Mouse (Mus musculus) liver, embryonic 12.5 days (tissue): ENCODE data around the gene Mrpl14. TPM values are rescaled to one million over a fixed set of nuclear protein-coding genes. Genes with fewer than 3 reads are reported as not detected.

Experiments
- ATAC-seq: fragments of 200-750 bp; cut with Nextera tagmentation; 2 replicates; pipeline ENCODE4 v1.8.0; 2017; ENCODE audit warnings: moderate number of reproducible peaks, mild to moderate bottlenecking, moderate library complexity
- H3K27ac ChIP-seq: fragments of 300-500 bp; sonication (generic); 2 replicates; pipeline ENCODE4 v1.5.1; 2016; ENCODE audit warnings: mild to moderate bottlenecking
- H3K27me3 ChIP-seq: fragments of 300-500 bp; sonication (generic); replicated peaks from 2 replicates; pipeline ENCODE4 v1.6.1; 2016; ENCODE audit warnings: mild to moderate bottlenecking, moderate library complexity
- H3K36me3 ChIP-seq: fragments of 300-500 bp; sonication (generic); 2 replicates; pipeline ENCODE4 v1.6.1; 2016; ENCODE audit warnings: mild to moderate bottlenecking, moderate library complexity
- H3K4me1 ChIP-seq: fragments of 300-500 bp; sonication (generic); 2 replicates; pipeline ENCODE4 v1.6.1; 2016
- H3K4me2 ChIP-seq: fragments of 300-500 bp; sonication (generic); 2 replicates; pipeline ENCODE4 v1.6.1; 2016; ENCODE audit warnings: mild to moderate bottlenecking, moderate library complexity
- H3K4me3 ChIP-seq: fragments of 300-500 bp; sonication (generic); 2 replicates; pipeline ENCODE4 v1.5.1; 2016; ENCODE audit warnings: mild to moderate bottlenecking, moderate library complexity
- H3K9ac ChIP-seq: fragments of 300-500 bp; sonication (generic); 2 replicates; pipeline ENCODE4 v1.6.1; 2016; ENCODE audit warnings: mild to moderate bottlenecking, moderate library complexity
- H3K9me3 ChIP-seq: fragments of 300-500 bp; sonication (generic); replicated peaks from 2 replicates; pipeline ENCODE4 v1.6.1; 2016; ENCODE audit warnings: mild to moderate bottlenecking, moderate library complexity
- WGBS: fragments of 180-500 bp; shearing (Covaris S2); methylation state at CpG from one replicate; pipeline ENCODE4 v1.1.7; 2016; ENCODE audit not compliant: insufficient replicate concordance; 5-methylcytosine and 5-hydroxymethylcytosine counted together
- polyA plus RNA-seq: library from polyadenylated mRNA; unstranded; fragments of >200 nt; fragmentation: Nextera tagmentation; extraction: Ambion mirVana; gene quantifications from 2 replicates; pipeline ENCODE4 v1.2.1, GENCODE M21; 2016

Mrpl14 gene
- polyA plus RNA-seq, 1 experiment from 2014 or later: 151 TPM

GRCm38 (mm10) chr17:45706796-45707195, 20.7 kb downstream of the Mrpl14 start:
- H3K4me2 ChIP-seq: no peak overlapping the region
- no peak overlapping the region for H3K4me3 ChIP-seq
- no peak overlapping the region for H3K9ac ChIP-seq
- no peak for ATAC-seq
- no peak overlapping the region for H3K27ac ChIP-seq
- peaks cover 25% of the 10 kb centered on the region for H3K4me1 ChIP-seq
- H3K9me3 ChIP-seq: no peaks in the 10 kb centered on the region
- peaks cover 5% of the 10 kb centered on the region; the same call in 1 of the 2 replicates for H3K27me3 ChIP-seq
- no peaks in the 10 kb centered on the region for H3K36me3 ChIP-seq
- 39% methylated on average over 5 of the region's 5 CpGs for WGBS

- H3K27me3 ChIP-seq: peaks cover 5% of the 10 kb centered on the region; the same call in 1 of the 2 replicates
- peaks cover 20% of the 10 kb centered on the region for H3K4me1 ChIP-seq
- H3K9me3 ChIP-seq: no peaks in the 10 kb centered on the region
- no peaks in the 10 kb centered on the region for H3K36me3 ChIP-seq
- H3K9ac ChIP-seq: no peak overlapping the region
- ATAC-seq: no peak
- no peak overlapping the region for H3K27ac ChIP-seq
- WGBS: 33% methylated on average over 3 of the region's 3 CpGs
- H3K4me3 ChIP-seq: no peak overlapping the region
- no peak overlapping the region for H3K4me2 ChIP-seq
These were observed 21.3 kb downstream of the Mrpl14 start for GRCm38 (mm10) chr17:45707376-45707775.

GRCm38 (mm10) chr17:45708179-45708578, 22.1 kb downstream of the Mrpl14 start:
- Histone ChIP-seq H3K36me3 (no peaks in the 10 kb centered on the region), H3K27me3 (peaks cover 5% of the 10 kb centered on the region; the same call in 1 of the 2 replicates), H3K4me1 (peaks cover 12% of the 10 kb centered on the region), H3K4me2 (no peak overlapping the region), H3K9me3 (no peaks in the 10 kb centered on the region), H3K9ac (no peak overlapping the region), H3K4me3 (no peak overlapping the region), H3K27ac (no peak overlapping the region)
- WGBS: 69% methylated on average over 8 of the region's 8 CpGs
- ATAC-seq: no peak

- H3K27me3 ChIP-seq: peaks cover 5% of the 10 kb centered on the region; the same call in 1 of the 2 replicates
- no peaks in the 10 kb centered on the region for H3K9me3 ChIP-seq
- no peak overlapping the region for H3K9ac ChIP-seq
- 42% methylated on average over 3 of the region's 3 CpGs for WGBS
- no peak overlapping the region for H3K4me2 ChIP-seq
- H3K27ac ChIP-seq: no peak overlapping the region
- H3K4me1 ChIP-seq: peaks cover 4% of the 10 kb centered on the region
- ATAC-seq: no peak
- H3K4me3 ChIP-seq: no peak overlapping the region
- H3K36me3 ChIP-seq: no peaks in the 10 kb centered on the region
These were observed 23.7 kb downstream of the Mrpl14 start for GRCm38 (mm10) chr17:45709829-45710228.

GRCm38 (mm10) chr17:45710407-45710806, 24.3 kb downstream of the Mrpl14 start:
- Histone ChIP-seq H3K27ac (no peak overlapping the region), H3K4me3 (no peak overlapping the region), H3K9me3 (no peaks in the 10 kb centered on the region), H3K4me2 (no peak overlapping the region), H3K9ac (no peak overlapping the region), H3K27me3 (peaks cover 5% of the 10 kb centered on the region; the same call in 1 of the 2 replicates), H3K36me3 (no peaks in the 10 kb centered on the region), H3K4me1 (no peaks in the 10 kb centered on the region)
- no peak for ATAC-seq
- 63% methylated on average over 8 of the region's 8 CpGs for WGBS

- ATAC-seq: no peak
- Histone ChIP-seq H3K36me3 (no peaks in the 10 kb centered on the region), H3K9ac (no peak overlapping the region), H3K4me3 (no peak overlapping the region), H3K27ac (no peak overlapping the region), H3K27me3 (peaks cover 5% of the 10 kb centered on the region; the same call in 1 of the 2 replicates), H3K4me1 (no peaks in the 10 kb centered on the region), H3K4me2 (no peak overlapping the region), H3K9me3 (no peaks in the 10 kb centered on the region)
- WGBS: 31% methylated on average over 3 of the region's 3 CpGs
These were observed 25.4 kb downstream of the Mrpl14 start for GRCm38 (mm10) chr17:45711525-45711924.

GRCm38 (mm10) chr17:45718323-45718722, 32.2 kb downstream of the Mrpl14 start:
- H3K4me2 ChIP-seq: no peak overlapping the region
- H3K9ac ChIP-seq: no peak overlapping the region
- H3K36me3 ChIP-seq: no peaks in the 10 kb centered on the region
- no peak overlapping the region for H3K27ac ChIP-seq
- 0 out of 2 replicates have a peak, but pooled peaks cover 16% of the 10 kb centered on the region for H3K27me3 ChIP-seq
- 5% methylated on average over 10 of the region's 10 CpGs for WGBS
- H3K4me3 ChIP-seq: no peak overlapping the region
- ATAC-seq: 0 out of 2 replicates have a peak, but pooled peaks have one; percentile 57
- H3K4me1 ChIP-seq: peaks cover 2% of the 10 kb centered on the region
- H3K9me3 ChIP-seq: no peaks in the 10 kb centered on the region

- ATAC-seq: no peak
- Histone ChIP-seq H3K4me2 (peak overlapping the region; percentile 76), H3K9me3 (no peaks in the 10 kb centered on the region), H3K36me3 (no peaks in the 10 kb centered on the region), H3K4me3 (peak overlapping the region; percentile 48), H3K4me1 (peaks cover 43% of the 10 kb centered on the region), H3K9ac (peak overlapping the region; percentile 66), H3K27me3 (0 out of 2 replicates have a peak, but pooled peaks cover 10% of the 10 kb centered on the region), H3K27ac (peak overlapping the region; percentile 6; the same call in 1 of the 2 replicates)
- WGBS: 9% methylated on average over 25 of the region's 25 CpGs
These were observed 37.8 kb downstream of the Mrpl14 start for GRCm38 (mm10) chr17:45723732-45724573.

GRCm38 (mm10) chr17:45724574-45724921, 38.4 kb downstream of the Mrpl14 start:
- ATAC-seq: no peak
- 87% methylated on average over 10 of the region's 10 CpGs for WGBS
- Histone ChIP-seq H3K27ac (no peak overlapping the region), H3K9me3 (no peaks in the 10 kb centered on the region), H3K4me2 (peak overlapping the region; percentile 76), H3K4me1 (peaks cover 43% of the 10 kb centered on the region), H3K4me3 (no peak overlapping the region), H3K27me3 (0 out of 2 replicates have a peak, but pooled peaks cover 10% of the 10 kb centered on the region), H3K36me3 (no peaks in the 10 kb centered on the region), H3K9ac (no peak overlapping the region)

- peak overlapping the region; percentile 49 for H3K4me2 ChIP-seq
- H3K4me3 ChIP-seq: peak overlapping the region; percentile 4; the same call in 1 of the 2 replicates
- no peaks in the 10 kb centered on the region for H3K36me3 ChIP-seq
- H3K9me3 ChIP-seq: no peaks in the 10 kb centered on the region
- H3K27me3 ChIP-seq: peaks cover 16% of the 10 kb centered on the region; the same call in 1 of the 2 replicates
- 33% methylated on average over 7 of the region's 7 CpGs for WGBS
- H3K4me1 ChIP-seq: peaks cover 43% of the 10 kb centered on the region
- H3K9ac ChIP-seq: peak overlapping the region; percentile 57
- ATAC-seq: peak; percentile 84
- peak overlapping the region; percentile 83 for H3K27ac ChIP-seq
These were observed 40.1 kb downstream of the Mrpl14 start for GRCm38 (mm10) chr17:45726249-45726648.

GRCm38 (mm10) chr17:45727481-45727880, 41.4 kb downstream of the Mrpl14 start:
- Histone ChIP-seq H3K9me3 (no peaks in the 10 kb centered on the region), H3K4me2 (no peak overlapping the region), H3K4me1 (peaks cover 43% of the 10 kb centered on the region), H3K9ac (no peak overlapping the region), H3K27me3 (peaks cover 27% of the 10 kb centered on the region), H3K4me3 (no peak overlapping the region), H3K36me3 (no peaks in the 10 kb centered on the region), H3K27ac (no peak overlapping the region)
- no peak for ATAC-seq
- 60% methylated on average over 2 of the region's 2 CpGs for WGBS

GRCm38 (mm10) chr17:45727983-45728723, 42.0 kb downstream of the Mrpl14 start:
- WGBS: 75% methylated on average over 8 of the region's 8 CpGs
- peaks cover 45% of the 10 kb centered on the region for H3K4me1 ChIP-seq

More at GRCm38 (mm10) chr17:45727983-45728723, 42.0 kb downstream of the Mrpl14 start:
- H3K9me3 ChIP-seq: no peaks in the 10 kb centered on the region
- H3K9ac ChIP-seq: no peak overlapping the region
- no peak overlapping the region for H3K4me3 ChIP-seq
- H3K27me3 ChIP-seq: peaks cover 33% of the 10 kb centered on the region
- no peak overlapping the region for H3K27ac ChIP-seq
- no peak for ATAC-seq
- H3K4me2 ChIP-seq: no peak overlapping the region
- no peaks in the 10 kb centered on the region for H3K36me3 ChIP-seq
